Mouse (Mus musculus) CH12.LX (cell line): Measurements from ENCODE around the gene Cmtm4.

Source experiments
- CTCF ChIP-seq, 2 experiments: IDR thresholded peaks in 1 of 2; conservative IDR thresholded peaks in 1 of 2; 2 replicates each; pipeline ENCODE4 v1.5.1; 2011 to 2012; ENCODE audit warnings: low read depth in 2 of 2, low read length in 2 of 2, improper control_type of control experiment in 1 of 2, inconsistent platforms in 1 of 2, mild to moderate bottlenecking in 1 of 2, moderate library complexity in 1 of 2
- MYC ChIP-seq: IDR thresholded peaks from 2 replicates; pipeline ENCODE4 v1.6.1; 2011; ENCODE audit warnings: low read depth, mild to moderate bottlenecking, improper control_type of control experiment, low read length
- POLR2AphosphoS2 ChIP-seq: IDR thresholded peaks from 2 replicates; pipeline ENCODE4 v1.6.1; 2011; ENCODE audit warnings: low read depth, low read length, improper control_type of control experiment
- SIN3A ChIP-seq: IDR thresholded peaks from 2 replicates; pipeline ENCODE4 v1.6.1; 2012; ENCODE audit warnings: low read length, improper control_type of control experiment, inconsistent platforms
- TCF12 ChIP-seq: IDR thresholded peaks from 2 replicates; pipeline ENCODE4 v1.6.1; 2014; ENCODE audit warnings: low read depth, mild to moderate bottlenecking, inconsistent platforms, low read length, improper control_type of control experiment
- UBTF ChIP-seq: IDR thresholded peaks from 2 replicates; pipeline ENCODE4 v1.6.1; 2012; ENCODE audit warnings: low read depth, mild to moderate bottlenecking, inconsistent platforms, low read length, improper control_type of control experiment, moderate library complexity

- no peak for TF ChIP-seq UBTF
- TF ChIP-seq TCF12: no peak
- no peak for TF ChIP-seq MYC
- TF ChIP-seq SIN3A: no peak
- TF ChIP-seq CTCF (conservative IDR thresholded peaks at IDR 0.05 in 1 of 2, IDR thresholded peaks at IDR 0.05 in 1 of 2; ENCODE audit: low read depth in 2 of 2, low read length in 2 of 2): no peak
- no peak for TF ChIP-seq POLR2AphosphoS2
Measured at GRCm38 (mm10) chr8:104390245-104390644, 5.4 kb downstream of the Cmtm4 start.
